In genomic region chr8:124589393-124589792, GRCm38 (mm10) we compare ENCODE assay signal across 36 mouse cellular contexts. TPM values are rescaled to one million over a fixed set of nuclear protein-coding genes. Genes with fewer than 3 reads are reported as not detected.
DNase-seq lines count a peak whose midpoint lies in the region; ATAC-seq lines count a peak whose summit lies in the region.
"Had no signal": no experiment of that assay in that cellular context is flagged by ENCODE, and none has a peak within 500 bp of the region (broad histone marks: within the 10 kb centered on the region; RNA-seq: fewer than 3 reads in every experiment).

No protein-coding gene starts in this region.

- H3K27me3 ChIP-seq in liver, embryonic 15.5 days = no peaks in the 10 kb centered on the region
- no peaks in the 10 kb centered on the region for H3K27me3 ChIP-seq in liver, embryonic 11.5 days (replicated peaks; ENCODE audit: control insufficient read depth, insufficient read depth, low read length)
- H3K27me3 ChIP-seq in hindbrain, embryonic 11.5 days (ENCODE audit: control insufficient read depth, insufficient read depth, low read length) = no peaks in the 10 kb centered on the region
- H3K27me3 ChIP-seq: embryonic facial prominence, embryonic 15.5 days; forebrain, embryonic 12.5 days; limb, embryonic 15.5 days had no signal

- no peak overlapping the region for H3K4me2 ChIP-seq in liver, embryonic 15.5 days
- H3K4me2 ChIP-seq in liver, embryonic 11.5 days = no peak overlapping the region
- no peak overlapping the region for H3K4me2 ChIP-seq in hindbrain, embryonic 11.5 days (replicated peaks; ENCODE audit: low read depth, low read length)
- H3K4me2 ChIP-seq: embryonic facial prominence, embryonic 15.5 days; forebrain, embryonic 12.5 days; limb, embryonic 15.5 days; lung, embryonic 14.5 days; midbrain, embryonic 11.5 days had no signal

- WGBS in liver, embryonic 15.5 days (ENCODE audit: insufficient replicate concordance) = 42% methylated on average over 4 of the region's 4 CpGs
- WGBS in liver, embryonic 11.5 days = 60% methylated on average over 4 of the region's 4 CpGs
- WGBS in hindbrain, embryonic 11.5 days = 69% methylated on average over 4 of the region's 4 CpGs

- peak; percentile 71 to 86 for DNase-seq in adrenal gland, adult (ENCODE audit: inconsistent age in 2 of 2, low spot score in 1 of 2)
- DNase-seq in adrenal gland, postnatal 4 days (ENCODE audit: low spot score in 2 of 2) = no peak
- no peak for DNase-seq in liver, embryonic 11.5 days (ENCODE audit: low spot score)
- peak; percentile 64 to 74 for DNase-seq in adrenal gland, postnatal 36 days
- DNase-seq in frontal cortex, postnatal 36 days (ENCODE audit: low spot score in 2 of 2) = no peak
- no peak for DNase-seq in hindbrain, embryonic 11.5 days (ENCODE audit: low spot score)
- DNase-seq: cerebellum, postnatal 14 days; forebrain, postnatal 0 days; heart, postnatal 14 days; kidney, adult 18-20 months; kidney, postnatal 4 days; lung, embryonic 14.5 days; lung, postnatal 14 days; right cerebral cortex, postnatal 25 days; spleen, adult 18-20 months; thymus, postnatal 14 days had no signal

- no peak overlapping the region for H3K27ac ChIP-seq in liver, embryonic 15.5 days (replicated peaks)
- no peak overlapping the region for H3K27ac ChIP-seq in liver, embryonic 11.5 days (ENCODE audit: low read depth, low read length)
- H3K27ac ChIP-seq in hindbrain, embryonic 11.5 days (ENCODE audit: low read depth, low read length) = no peak overlapping the region
- H3K27ac ChIP-seq: embryonic facial prominence, embryonic 10.5 days; embryonic facial prominence, embryonic 15.5 days; forebrain, embryonic 12.5 days; hindbrain, embryonic 10.5 days; kidney, postnatal 0 days; limb, embryonic 10.5 days; limb, embryonic 15.5 days had no signal

- H3K4me1 ChIP-seq in liver, embryonic 15.5 days (replicated peaks) = peaks cover 8% of the 10 kb centered on the region; the same call in 1 of the 2 replicates
- no peaks in the 10 kb centered on the region for H3K4me1 ChIP-seq in liver, embryonic 11.5 days (replicated peaks; ENCODE audit: control insufficient read depth, insufficient read depth, low read length)
- H3K4me1 ChIP-seq in hindbrain, embryonic 11.5 days (replicated peaks; ENCODE audit: control insufficient read depth, insufficient read depth, low read length) = no peaks in the 10 kb centered on the region
- H3K4me1 ChIP-seq: forebrain, embryonic 12.5 days; limb, embryonic 15.5 days had no signal

- peak; percentile 29; the same call in 1 of the 2 replicates for ATAC-seq in liver, embryonic 15.5 days (ENCODE audit: insufficient read depth)
- no peak for ATAC-seq in liver, embryonic 11.5 days (replicated peaks; ENCODE audit: low FRiP score)
- ATAC-seq in hindbrain, embryonic 11.5 days (ENCODE audit: low FRiP score) = no peak
- ATAC-seq: forebrain, postnatal 0 days; hindbrain, embryonic 16.5 days; midbrain, embryonic 16.5 days had no signal

- H3K9me3 ChIP-seq in liver, embryonic 15.5 days (replicated peaks) = no peaks in the 10 kb centered on the region
- no peaks in the 10 kb centered on the region for H3K9me3 ChIP-seq in liver, embryonic 11.5 days (ENCODE audit: control insufficient read depth, low read length)
- no peaks in the 10 kb centered on the region for H3K9me3 ChIP-seq in hindbrain, embryonic 11.5 days (ENCODE audit: control insufficient read depth, low read length)
- H3K9me3 ChIP-seq: embryonic facial prominence, embryonic 10.5 days; embryonic facial prominence, embryonic 15.5 days; forebrain, embryonic 12.5 days; G1E; hindbrain, embryonic 10.5 days; limb, embryonic 10.5 days; limb, embryonic 15.5 days had no signal

- H3K36me3 ChIP-seq in liver, embryonic 15.5 days (replicated peaks) = no peaks in the 10 kb centered on the region
- H3K36me3 ChIP-seq in liver, embryonic 11.5 days (ENCODE audit: control insufficient read depth, insufficient read depth, low read length) = no peaks in the 10 kb centered on the region
- no peaks in the 10 kb centered on the region for H3K36me3 ChIP-seq in hindbrain, embryonic 11.5 days (ENCODE audit: control insufficient read depth, insufficient read depth, low read length)
- H3K36me3 ChIP-seq: embryonic facial prominence, embryonic 10.5 days; embryonic facial prominence, embryonic 15.5 days; forebrain, embryonic 12.5 days; G1E; hindbrain, embryonic 10.5 days; limb, embryonic 10.5 days; limb, embryonic 15.5 days had no signal

- H3K9ac ChIP-seq in liver, embryonic 15.5 days = no peak overlapping the region
- H3K9ac ChIP-seq in liver, embryonic 11.5 days (ENCODE audit: low read depth, low read length) = no peak overlapping the region
- H3K9ac ChIP-seq in hindbrain, embryonic 11.5 days (ENCODE audit: low read depth, low read length) = no peak overlapping the region
- H3K9ac ChIP-seq: embryonic facial prominence, embryonic 15.5 days; forebrain, embryonic 12.5 days; forebrain, postnatal 0 days; limb, embryonic 15.5 days; lung, embryonic 14.5 days had no signal

- H3K4me3 ChIP-seq in liver, embryonic 15.5 days (replicated peaks) = no peak overlapping the region
- H3K4me3 ChIP-seq in liver, embryonic 11.5 days (ENCODE audit: low read depth, low read length) = no peak overlapping the region
- no peak overlapping the region for H3K4me3 ChIP-seq in hindbrain, embryonic 11.5 days (ENCODE audit: low read depth, low read length)
- H3K4me3 ChIP-seq: embryonic facial prominence, embryonic 10.5 days; embryonic facial prominence, embryonic 15.5 days; forebrain, embryonic 12.5 days; hindbrain, embryonic 10.5 days; limb, embryonic 10.5 days; limb, embryonic 15.5 days had no signal

RNA-seq across cellular contexts. Expression of gene Capn9, which starts 13.5 kb away (rescaled TPM):
- under 1 TPM; 0.23 to 0.59 TPM for total RNA-seq in adrenal gland, postnatal 4 days (2021)
- 0.03 TPM in 1 of 2 replicates, not detected in the other for polyA plus RNA-seq in liver, embryonic 15.5 days (2015; fragmentation: Nextera tagmentation; extraction: Ambion mirVana)
- polyA plus RNA-seq in liver, embryonic 11.5 days (2014; fragmentation: Nextera tagmentation; extraction: Ambion mirVana) = not detected in 2 replicates
- under 1 TPM in 1 of 2 experiments, not detected in 1; 0.72 TPM for total RNA-seq in adrenal gland, postnatal 36 days (2021)
- polyA plus RNA-seq in hindbrain, embryonic 11.5 days (2014; fragmentation: Nextera tagmentation; extraction: Ambion mirVana) = 0.08 TPM in 1 of 2 replicates, not detected in the other
- total RNA-seq: forebrain, postnatal 0 days; G1E; gastrocnemius, postnatal 4 days; heart, adult 8-10 months; left cerebral cortex, postnatal 10 days; megakaryocyte progenitor cell, adult 5-6 weeks; neutrophil, adult 5-6 weeks had no signal
- polyA plus RNA-seq: brain, embryonic 14.5 days; C2C12; embryonic facial prominence, embryonic 10.5 days; G1E; hindbrain, embryonic 10.5 days; limb, embryonic 10.5 days; midbrain, embryonic 11.5 days; neural tube, embryonic 11.5 days had no signal

RNA-seq across cellular contexts. Expression of gene Agt, which starts 19.9 kb away (rescaled TPM):
- total RNA-seq in adrenal gland, postnatal 4 days (2021) = 100 to 1,000 TPM in 1 of 2 experiments, 1 to 10 TPM in 1; 8.3 to 104 TPM
- 183 and 228 TPM in 2 replicates for polyA plus RNA-seq in liver, embryonic 15.5 days (2015; fragmentation: Nextera tagmentation; extraction: Ambion mirVana)
- polyA plus RNA-seq in liver, embryonic 11.5 days (2014; fragmentation: Nextera tagmentation; extraction: Ambion mirVana) = 14.5 and 15.2 TPM in 2 replicates
- 1 to 10 TPM; 3.7 to 4.0 TPM for total RNA-seq in adrenal gland, postnatal 36 days (2021)
- 0.14 and 0.15 TPM in 2 replicates for polyA plus RNA-seq in hindbrain, embryonic 11.5 days (2014; fragmentation: Nextera tagmentation; extraction: Ambion mirVana)
- total RNA-seq: G1E; megakaryocyte progenitor cell, adult 5-6 weeks; neutrophil, adult 5-6 weeks had no signal
- polyA plus RNA-seq: C2C12; forebrain, embryonic 12.5 days; G1E; hindbrain, embryonic 10.5 days; limb, embryonic 10.5 days; midbrain, embryonic 11.5 days had no signal

Comparison
In these comparisons a context has a peak if more than half of its experiments do, and no peak if none do; other contexts are left out.
1. DNase-seq: peak in adrenal gland, adult (2 of 2) and adrenal gland, postnatal 36 days (2 of 2); none in adrenal gland, postnatal 4 days (0 of 2), liver, embryonic 11.5 days (single experiment), frontal cortex, postnatal 36 days (0 of 2) and hindbrain, embryonic 11.5 days (single experiment).
2. RNA of gene Agt, which starts 19.9 kb away (polyA plus RNA-seq): 183 to 228 TPM in liver, embryonic 15.5 days and 14.5 to 15.2 TPM in liver, embryonic 11.5 days; 0.14 to 0.15 TPM in hindbrain, embryonic 11.5 days; every median in the first group is over 10 times any median in the second.